Mouse (Mus musculus): Measurements from ENCODE around the gene Il23a. TPM values are rescaled to one million over a fixed set of nuclear protein-coding genes. Genes with fewer than 3 reads are reported as not detected.

The Il23a gene
- 0.21 and 0.40 TPM in 2 replicates for polyA plus RNA-seq (2015; fragmentation: Nextera tagmentation; extraction: Ambion mirVana)

DNA sequence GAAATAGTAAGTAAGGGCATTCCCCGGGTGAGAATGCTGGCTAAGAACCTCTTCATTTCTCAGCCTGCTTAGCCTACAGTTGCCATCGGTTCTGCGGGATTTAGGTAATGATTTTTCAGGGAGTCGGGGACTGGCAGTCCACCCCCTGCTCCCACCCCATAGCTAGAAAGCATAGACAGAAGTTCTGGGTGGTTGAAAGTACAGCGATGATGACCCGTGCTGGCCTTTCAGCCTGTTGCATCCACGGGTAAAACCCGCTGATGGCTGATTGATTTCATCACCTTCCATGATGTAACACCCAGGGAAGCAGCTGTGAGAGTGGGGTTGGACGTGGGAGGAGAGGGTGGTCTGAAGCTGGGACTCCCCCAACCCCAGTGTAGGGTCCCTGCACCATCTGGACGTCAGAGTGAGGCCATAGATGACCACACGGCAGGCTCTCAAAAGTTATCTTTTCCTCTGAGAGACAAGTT, at the start of gene Il23a:
Gene Il23a (minus strand): TSS at position 51 of the 470 bp plus-strand sequence.
- no peak within 1 kb of the TSS for H3K27ac ChIP-seq
- H3K9ac ChIP-seq = no peak within 1 kb of the TSS
- H3K36me3 ChIP-seq = no peaks in the 10 kb centered on the region
- no peak within 1 kb of the TSS for H3K4me2 ChIP-seq
- H3K4me3 ChIP-seq (replicated peaks) = no peak within 1 kb of the TSS
- ATAC-seq (replicated peaks; ENCODE audit: low FRiP score) = no peak
- 76% methylated on average over 11 of the region's 11 CpGs for WGBS
- H3K4me1 ChIP-seq = peaks cover 12% of the 10 kb centered on the region
- no peaks in the 10 kb centered on the region for H3K27me3 ChIP-seq
- no peaks in the 10 kb centered on the region for H3K9me3 ChIP-seq (replicated peaks)

DNA sequence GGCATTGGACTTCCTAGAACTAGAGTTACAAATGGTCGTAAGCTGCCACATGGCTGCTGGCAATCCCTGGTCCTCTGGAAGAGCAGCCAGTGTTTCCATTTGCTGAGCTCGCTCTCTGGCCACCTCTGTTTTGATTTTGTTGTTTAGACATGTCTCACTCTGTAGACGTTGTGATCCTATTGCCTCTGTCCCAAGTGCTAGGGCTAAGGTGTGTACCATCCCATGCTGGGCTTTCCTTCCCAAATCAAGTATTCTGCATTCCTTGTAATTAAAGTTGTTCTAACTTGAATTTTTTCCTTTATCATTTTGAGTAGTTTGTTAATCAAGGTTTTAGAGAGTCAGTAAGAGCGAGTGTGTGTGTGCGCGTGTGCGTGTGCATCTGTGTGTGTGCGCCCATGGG, 49.0 kb upstream of the Il23a start:
- Histone ChIP-seq H3K4me2 (no peak overlapping the region), H3K36me3 (peaks cover 37% of the 10 kb centered on the region), H3K9ac (no peak overlapping the region), H3K27ac (no peak overlapping the region), H3K4me1 (peaks cover 16% of the 10 kb centered on the region), H3K27me3 (no peaks in the 10 kb centered on the region), H3K9me3 (replicated peaks) (no peaks in the 10 kb centered on the region), H3K4me3 (replicated peaks) (no peak overlapping the region)
- no peak for ATAC-seq (replicated peaks; ENCODE audit: low FRiP score)
- WGBS = 86% methylated on average over 8 of the region's 8 CpGs

DNA sequence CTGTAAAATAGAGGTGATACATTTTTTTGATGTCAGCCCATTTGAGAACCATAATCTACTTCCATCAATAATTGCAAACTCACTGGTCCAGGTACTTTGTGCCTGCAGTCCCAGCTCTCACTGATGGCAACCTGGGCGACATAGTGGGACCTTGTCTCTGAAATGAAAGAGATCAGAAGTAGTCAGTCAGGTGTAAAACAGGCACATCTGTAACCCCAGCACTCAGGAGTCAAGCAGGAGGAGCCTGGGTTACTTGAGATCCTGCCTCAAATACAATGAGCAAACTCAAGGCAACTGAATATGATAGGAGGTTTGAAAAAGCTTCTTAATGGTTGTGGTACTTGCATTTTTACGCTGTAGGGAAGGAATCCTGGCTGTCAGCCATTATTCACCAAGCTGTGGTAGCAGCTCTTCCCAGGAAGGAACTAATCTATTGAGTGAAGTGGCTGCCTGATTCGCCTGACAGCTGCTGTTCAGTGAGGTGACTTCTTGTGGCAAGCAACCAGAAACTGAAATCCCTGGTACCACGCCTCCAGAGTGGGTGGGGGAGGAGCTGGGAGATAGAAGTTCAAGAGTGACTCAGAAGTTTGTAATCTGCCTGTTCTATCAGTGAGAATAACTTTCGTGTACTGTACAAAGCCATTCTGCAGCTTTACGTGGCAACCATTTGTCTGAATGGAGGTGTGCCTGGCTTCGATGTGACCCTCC, 46.2 kb upstream of the Il23a start:
- peak; percentile 49; the same call in 1 of the 2 replicates for ATAC-seq (replicated peaks; ENCODE audit: low FRiP score)
- Histone ChIP-seq H3K4me2 (peak overlapping the region; percentile 14), H3K36me3 (peaks cover 15% of the 10 kb centered on the region), H3K27ac (peak overlapping the region; percentile 83), H3K9me3 (replicated peaks) (no peaks in the 10 kb centered on the region), H3K4me3 (replicated peaks) (no peak overlapping the region), H3K9ac (no peak overlapping the region), H3K27me3 (no peaks in the 10 kb centered on the region), H3K4me1 (peaks cover 23% of the 10 kb centered on the region)
- 33% methylated on average over 7 of the region's 7 CpGs for WGBS

DNA sequence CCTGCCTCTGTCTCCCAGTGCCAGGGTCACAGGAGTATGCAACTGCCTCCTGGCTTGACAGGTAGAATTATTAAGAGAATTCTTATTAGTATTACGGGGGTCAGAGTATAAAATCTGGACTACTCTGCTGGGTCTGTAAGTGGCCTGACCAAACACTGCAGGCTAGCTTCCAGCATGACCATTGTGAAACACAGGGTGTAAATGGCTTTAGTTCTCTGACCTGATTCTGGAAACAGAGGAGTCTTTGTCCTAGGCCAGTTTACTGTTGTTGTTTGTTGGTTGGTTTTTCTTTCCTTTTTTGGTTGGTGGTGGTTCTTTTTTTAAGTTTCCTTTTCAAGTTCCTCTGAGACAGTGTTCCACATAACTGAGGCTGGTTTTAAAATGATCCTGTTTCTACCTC, 44.9 kb upstream of the Il23a start:
- WGBS = 92% methylated on average over 1 of the region's 1 CpGs
- no peak overlapping the region for H3K9ac ChIP-seq
- H3K4me2 ChIP-seq = no peak overlapping the region
- no peaks in the 10 kb centered on the region for H3K9me3 ChIP-seq (replicated peaks)
- peaks cover 14% of the 10 kb centered on the region for H3K36me3 ChIP-seq
- no peak overlapping the region for H3K4me3 ChIP-seq (replicated peaks)
- H3K27ac ChIP-seq = no peak overlapping the region
- no peak for ATAC-seq (replicated peaks; ENCODE audit: low FRiP score)
- peaks cover 35% of the 10 kb centered on the region for H3K4me1 ChIP-seq
- H3K27me3 ChIP-seq = no peaks in the 10 kb centered on the region

DNA sequence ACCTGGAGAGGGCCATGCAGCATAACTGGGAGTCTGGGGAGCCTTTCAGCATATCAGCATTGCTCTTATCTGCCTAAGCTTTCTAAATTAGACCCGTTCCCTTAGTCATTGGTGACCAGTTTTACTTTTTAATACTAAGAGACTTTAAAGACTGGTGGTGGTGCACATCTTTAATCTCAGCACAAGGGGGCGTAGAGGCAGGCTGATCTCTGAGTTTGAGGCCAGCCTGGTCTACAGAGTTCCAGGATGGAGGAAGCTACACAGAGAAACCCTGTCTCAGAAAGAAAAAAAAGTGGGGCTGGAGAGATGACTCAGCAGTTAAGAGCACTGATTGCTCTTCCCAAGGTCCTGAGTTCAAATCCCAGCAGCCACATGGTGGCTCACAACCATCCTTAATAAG, 41.7 kb upstream of the Il23a start:
- H3K9ac ChIP-seq = no peak overlapping the region
- H3K9me3 ChIP-seq (replicated peaks) = no peaks in the 10 kb centered on the region
- H3K4me2 ChIP-seq = no peak overlapping the region
- WGBS = 79% methylated on average over 2 of the region's 2 CpGs
- H3K4me3 ChIP-seq (replicated peaks) = no peak overlapping the region
- no peak for ATAC-seq (replicated peaks; ENCODE audit: low FRiP score)
- H3K4me1 ChIP-seq = peaks cover 52% of the 10 kb centered on the region
- H3K27me3 ChIP-seq = no peaks in the 10 kb centered on the region
- peaks cover 11% of the 10 kb centered on the region for H3K36me3 ChIP-seq
- no peak overlapping the region for H3K27ac ChIP-seq

DNA sequence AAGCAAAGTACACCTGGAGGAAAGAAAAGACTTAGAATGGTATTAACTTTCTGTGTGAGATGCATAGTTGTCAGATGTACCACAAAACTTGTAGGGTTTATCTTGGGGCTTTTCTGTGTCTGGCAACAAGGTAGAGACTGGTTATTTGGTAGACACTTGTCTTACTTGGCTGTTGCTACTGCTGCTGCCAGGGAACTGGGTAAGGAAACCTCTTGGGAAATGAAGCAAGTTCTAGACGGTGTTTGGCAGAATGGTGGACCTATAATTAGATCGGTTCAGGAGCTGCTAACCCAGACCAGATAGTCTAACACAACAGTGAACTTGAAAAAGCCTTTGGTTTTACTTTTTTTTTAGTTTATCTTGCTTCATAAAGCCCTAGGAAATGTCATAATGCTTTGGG, 40.4 kb upstream of the Il23a start:
- 60% methylated on average over 2 of the region's 2 CpGs for WGBS
- Histone ChIP-seq H3K4me1 (peaks cover 42% of the 10 kb centered on the region), H3K9ac (peak overlapping the region; percentile 66; the same call in 1 of the 2 replicates), H3K27ac (no peak overlapping the region), H3K36me3 (peaks cover 11% of the 10 kb centered on the region), H3K9me3 (replicated peaks) (no peaks in the 10 kb centered on the region), H3K4me2 (peak overlapping the region; percentile 77), H3K27me3 (no peaks in the 10 kb centered on the region), H3K4me3 (replicated peaks) (peak overlapping the region; percentile 72)
- no peak for ATAC-seq (replicated peaks; ENCODE audit: low FRiP score)

DNA sequence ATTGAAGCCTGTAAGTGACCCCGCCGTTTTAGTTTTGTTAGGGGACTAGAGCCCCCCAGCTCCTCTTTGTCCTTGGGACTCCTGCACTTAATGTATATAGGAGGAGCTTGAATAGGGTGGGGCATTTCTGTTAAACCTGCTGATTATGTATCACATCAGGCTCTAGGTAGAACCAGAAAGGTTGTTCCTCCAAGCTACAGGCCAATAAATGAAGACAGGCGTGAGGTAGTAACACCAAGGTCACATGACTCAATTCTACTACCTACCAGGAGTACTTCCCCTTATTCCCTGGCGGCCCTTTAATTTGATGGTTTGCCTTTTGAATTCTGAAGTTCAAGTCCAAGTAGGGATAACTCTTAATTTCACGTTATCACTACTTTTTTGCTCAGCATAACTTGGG, 39.9 kb upstream of the Il23a start:
- Histone ChIP-seq H3K27me3 (no peaks in the 10 kb centered on the region), H3K4me3 (replicated peaks) (peak overlapping the region; percentile 72), H3K9ac (peak overlapping the region; percentile 66), H3K36me3 (peaks cover 11% of the 10 kb centered on the region), H3K9me3 (replicated peaks) (no peaks in the 10 kb centered on the region), H3K4me2 (peak overlapping the region; percentile 77), H3K4me1 (peaks cover 37% of the 10 kb centered on the region), H3K27ac (peak overlapping the region; percentile 96)
- ATAC-seq (replicated peaks; ENCODE audit: low FRiP score) = no peak
- WGBS = 15% methylated on average over 5 of the region's 5 CpGs

DNA sequence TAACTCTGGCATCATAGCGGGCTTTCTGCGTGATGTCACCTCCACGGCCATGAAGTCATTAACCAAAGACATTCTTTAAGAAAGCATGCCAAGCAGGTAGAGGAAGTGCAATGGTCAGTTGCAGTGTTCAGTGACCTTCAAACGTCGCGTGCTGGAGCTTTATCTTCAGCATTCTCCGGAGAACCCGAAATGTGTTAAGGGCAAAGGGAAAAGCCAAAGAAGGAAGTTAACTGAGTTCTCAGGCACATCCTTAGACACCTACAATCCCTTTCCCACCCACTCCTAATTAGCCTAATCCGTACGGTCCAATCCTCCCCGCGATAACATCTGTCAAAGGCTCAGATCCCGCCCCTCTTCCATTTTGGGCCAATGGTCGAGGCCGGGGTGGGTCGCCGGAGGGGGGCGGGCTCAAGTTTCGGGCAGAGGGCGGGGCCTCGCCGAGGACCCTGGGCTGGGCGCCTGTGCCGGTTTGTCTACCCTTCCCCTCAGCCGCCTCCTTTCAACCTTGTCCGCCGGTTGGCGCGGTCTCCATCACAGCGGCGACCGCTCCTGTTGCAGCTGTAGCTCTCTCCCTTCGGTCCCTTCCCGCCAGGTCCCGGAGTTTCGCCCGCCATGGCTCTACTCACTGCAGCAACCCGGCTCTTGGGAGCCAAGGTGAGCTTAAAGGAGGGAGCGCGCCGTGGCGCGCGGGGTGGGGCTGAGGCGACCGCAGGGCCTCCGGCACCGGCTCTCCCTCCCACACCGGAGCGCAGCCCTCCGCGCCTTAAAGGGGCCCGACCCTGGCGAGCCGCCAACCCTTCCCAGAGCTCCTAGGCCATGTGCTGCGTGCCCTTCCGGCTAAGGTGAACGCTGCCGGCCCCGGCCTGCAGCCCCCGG, 39.0 kb upstream of the Il23a start, which contains the start of gene Cs:
Gene Cs (plus strand): TSS at position 429 of the 876 bp plus-strand sequence.
- WGBS = under 1% methylated on average over 61 of the region's 61 CpGs
- ATAC-seq (replicated peaks; ENCODE audit: low FRiP score) = peak; percentile 98
- H3K9me3 ChIP-seq (replicated peaks) = no peaks in the 10 kb centered on the region
- H3K9ac ChIP-seq = peak within 1 kb of the TSS; percentile 66
- H3K27me3 ChIP-seq = no peaks in the 10 kb centered on the region
- H3K4me2 ChIP-seq = peak within 1 kb of the TSS; percentile 77
- H3K4me3 ChIP-seq (replicated peaks) = peak within 1 kb of the TSS; percentile 72
- H3K27ac ChIP-seq = peak within 1 kb of the TSS; percentile 96
- peaks cover 35% of the 10 kb centered on the region for H3K4me1 ChIP-seq
- H3K36me3 ChIP-seq = peaks cover 11% of the 10 kb centered on the region

DNA sequence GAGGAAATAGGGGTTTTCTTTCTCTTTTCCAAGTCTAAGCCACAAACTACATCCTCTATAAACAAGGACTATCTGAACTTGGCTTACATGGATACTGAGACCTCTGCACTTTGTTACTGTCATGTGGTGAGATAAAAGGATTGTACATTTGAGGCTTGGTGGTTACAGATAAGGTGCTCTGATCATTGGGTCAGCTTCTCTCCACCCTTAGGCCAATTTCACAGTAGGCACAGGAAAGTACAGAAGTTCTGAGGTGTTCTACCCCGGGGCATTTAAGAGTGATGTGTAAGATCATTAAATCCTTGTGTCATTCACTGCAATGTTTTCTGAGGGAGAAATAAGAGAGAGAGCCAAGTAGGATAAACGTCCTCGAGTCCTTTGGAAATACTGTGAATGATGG, 38.0 kb upstream of the Il23a start:
- H3K4me3 ChIP-seq (replicated peaks) = peak overlapping the region; percentile 72
- H3K27ac ChIP-seq = peak overlapping the region; percentile 96
- no peak overlapping the region for H3K9ac ChIP-seq
- no peaks in the 10 kb centered on the region for H3K9me3 ChIP-seq (replicated peaks)
- H3K36me3 ChIP-seq = peaks cover 11% of the 10 kb centered on the region
- H3K27me3 ChIP-seq = no peaks in the 10 kb centered on the region
- WGBS = 82% methylated on average over 3 of the region's 3 CpGs
- ATAC-seq (replicated peaks; ENCODE audit: low FRiP score) = no peak
- peak overlapping the region; percentile 65 for H3K4me2 ChIP-seq
- H3K4me1 ChIP-seq = peaks cover 35% of the 10 kb centered on the region

DNA sequence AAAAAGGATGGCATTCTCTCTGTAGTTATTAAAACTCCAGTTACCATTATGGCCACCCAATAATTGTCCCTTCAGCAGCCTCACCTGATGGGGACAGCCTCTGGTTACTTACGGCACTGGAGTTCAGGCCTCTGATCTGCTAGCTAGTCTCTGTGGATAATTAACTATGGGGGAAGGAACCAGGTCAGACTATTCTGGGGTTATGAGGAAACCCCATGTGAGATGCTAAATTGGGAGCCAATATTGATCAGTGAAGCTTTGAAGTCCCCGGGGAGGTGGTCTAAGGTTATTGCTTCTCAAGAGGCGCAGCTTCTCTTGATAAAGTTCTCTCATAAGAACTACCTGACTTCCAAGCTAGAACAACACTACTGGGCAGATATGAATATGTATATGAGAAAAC, 37.6 kb upstream of the Il23a start:
- WGBS = 79% methylated on average over 3 of the region's 3 CpGs
- no peak overlapping the region for H3K27ac ChIP-seq
- no peak for ATAC-seq (replicated peaks; ENCODE audit: low FRiP score)

DNA sequence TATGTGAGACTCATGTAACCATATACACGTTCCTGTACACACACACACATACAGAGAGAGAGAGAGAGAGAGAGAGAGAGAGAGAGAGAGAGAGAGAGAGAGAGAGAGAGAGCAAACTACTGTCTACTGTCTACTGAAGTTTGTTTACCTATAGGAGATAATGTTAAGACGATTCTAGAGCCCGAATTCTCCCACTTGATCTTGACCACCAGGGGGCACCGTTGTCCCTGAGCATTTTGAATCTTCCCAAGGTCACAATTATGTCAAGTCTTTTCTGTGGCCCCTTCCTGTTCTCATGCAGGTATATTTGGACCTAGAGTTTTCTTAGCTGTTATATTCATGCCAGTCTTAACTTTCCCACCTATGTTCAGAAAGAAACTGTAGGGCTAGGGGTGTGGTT, 37.0 kb upstream of the Il23a start:
- Histone ChIP-seq H3K27me3 (no peaks in the 10 kb centered on the region), H3K4me3 (replicated peaks) (no peak overlapping the region), H3K36me3 (peaks cover 11% of the 10 kb centered on the region), H3K4me1 (peaks cover 35% of the 10 kb centered on the region), H3K9me3 (replicated peaks) (no peaks in the 10 kb centered on the region), H3K27ac (no peak overlapping the region), H3K4me2 (no peak overlapping the region), H3K9ac (no peak overlapping the region)
- ATAC-seq (replicated peaks; ENCODE audit: low FRiP score) = no peak
- 1% methylated on average over 4 of the region's 4 CpGs for WGBS

More for the DNA sequence above, 37.6 kb upstream of the Il23a start:
- Histone ChIP-seq H3K4me2 (no peak overlapping the region), H3K9ac (no peak overlapping the region), H3K36me3 (peaks cover 11% of the 10 kb centered on the region), H3K27me3 (no peaks in the 10 kb centered on the region), H3K9me3 (replicated peaks) (no peaks in the 10 kb centered on the region), H3K4me3 (replicated peaks) (0 out of 2 replicates have a peak overlapping the region, but pooled peaks have one; percentile 72), H3K4me1 (peaks cover 35% of the 10 kb centered on the region)
